Mouse (Mus musculus) erythroblast, adult 5-6 weeks (primary cell): ENCODE measurements around the gene Sap18b. TPM values are rescaled to one million over a fixed set of nuclear protein-coding genes. Genes with fewer than 3 reads are reported as not detected.

ENCODE experiments used
- ATAC-seq: replicated peaks from 2 replicates; pipeline ENCODE4 v1.8.0; 2016; ENCODE audit warnings: moderate number of reproducible peaks, mild to moderate bottlenecking, moderate TSS enrichment, inconsistent platforms; ENCODE audit not compliant: poor library complexity, low FRiP score, severe bottlenecking
- total RNA-seq, 2 experiments: library from RNA; stranded (forward) in 1 of 2; stranded (reverse) in 1 of 2; fragments of 150-400 nt in 1 of 2; fragments of 200-764, 138-1000 nt in 1 of 2; gene quantifications; 2 replicates each; pipeline versions ENCODE4 v1.2.3 to v1.2.4; 2015 to 2017; ENCODE audit warnings: low replicate concordance in 2 of 2

The Sap18b gene
- total RNA-seq, 2 experiments from 2014 or later: 37.1 to 56.8 TPM

GRCm38 (mm10) chr8:95818211-95818610 is 6.9 kb upstream of the Sap18b start:
- no peak for ATAC-seq

GRCm38 (mm10) chr8:95821266-95821665 is 3.9 kb upstream of the Sap18b start:
- ATAC-seq: no peak

GRCm38 (mm10) chr8:95822096-95822495 is 3.0 kb upstream of the Sap18b start:
- no peak for ATAC-seq

- ATAC-seq: no peak
These were observed 2.4 kb upstream of the Sap18b start for GRCm38 (mm10) chr8:95822699-95823098.

GRCm38 (mm10) chr8:95830144-95830543 is 5.0 kb downstream of the Sap18b start:
- no peak for ATAC-seq

GRCm38 (mm10) chr8:95832603-95833434 is 7.7 kb downstream of the Sap18b start:
- ATAC-seq: peak; percentile 90

GRCm38 (mm10) chr8:95833435-95833984 is 8.4 kb downstream of the Sap18b start:
- no peak for ATAC-seq

GRCm38 (mm10) chr8:95835891-95836290 is 10.7 kb downstream of the Sap18b start:
- no peak for ATAC-seq

GRCm38 (mm10) chr8:95837266-95837665 is 12.1 kb downstream of the Sap18b start:
- ATAC-seq: no peak

GRCm38 (mm10) chr8:95839289-95839688 is 14.1 kb downstream of the Sap18b start:
- no peak for ATAC-seq

- no peak for ATAC-seq
These were observed 16.3 kb downstream of the Sap18b start for GRCm38 (mm10) chr8:95841436-95841835.

GRCm38 (mm10) chr8:95843968-95844367 is 18.8 kb downstream of the Sap18b start:
- ATAC-seq: no peak

- no peak for ATAC-seq
These were observed 19.9 kb downstream of the Sap18b start for GRCm38 (mm10) chr8:95845026-95845425.

- ATAC-seq: no peak
These were observed 23.0 kb downstream of the Sap18b start for GRCm38 (mm10) chr8:95848061-95848551.

GRCm38 (mm10) chr8:95848734-95849464 is 23.8 kb downstream of the Sap18b start:
- no peak for ATAC-seq

- no peak for ATAC-seq
These were observed 25.2 kb downstream of the Sap18b start for GRCm38 (mm10) chr8:95850326-95850725.

- no peak for ATAC-seq
These were observed 27.1 kb downstream of the Sap18b start for GRCm38 (mm10) chr8:95852290-95852689.

- ATAC-seq: peak; percentile 93
These were observed 28.1 kb downstream of the Sap18b start, which contains the start of gene Slc38a7 for GRCm38 (mm10) chr8:95853102-95853843. TSS of gene Slc38a7 (minus strand) at chr8:95853539.

GRCm38 (mm10) chr8:95854174-95854573 is 29.0 kb downstream of the Sap18b start:
- no peak for ATAC-seq
